Mouse (Mus musculus) hindbrain, embryonic 16.5 days (tissue): ENCODE measurements around the gene Mrps21. TPM values are rescaled to one million over a fixed set of nuclear protein-coding genes. Genes with fewer than 3 reads are reported as not detected.
A peak's percentile ranks its signal among the peaks of the same experiment; 100 is the strongest.
"Not testable (repeated sequence)": the region's sequence is repeated elsewhere in the genome, so short reads cannot be mapped to it uniquely, and the experiment has no call there.

Source experiments
- ATAC-seq: fragments of 200-750 bp; cut with Nextera tagmentation; 2 replicates; pipeline ENCODE4 v1.8.0; 2017; ENCODE audit warnings: moderate TSS enrichment, moderate library complexity
- H3K27ac ChIP-seq: fragments of 300-500 bp; sonication (generic); 2 replicates; pipeline ENCODE4 v1.5.1; 2014; ENCODE audit warnings: low read depth, mild to moderate bottlenecking, control low read depth, low read length, moderate library complexity
- H3K27me3 ChIP-seq: fragments of 300-500 bp; sonication (generic); replicated peaks from 2 replicates; pipeline ENCODE4 v1.6.1; 2014; ENCODE audit warnings: low read length; ENCODE audit not compliant: control insufficient read depth, insufficient read depth
- H3K36me3 ChIP-seq: fragments of 300-500 bp; sonication (generic); 2 replicates; pipeline ENCODE4 v1.6.1; 2014; ENCODE audit warnings: mild to moderate bottlenecking, low read length, moderate library complexity, mixed read lengths; ENCODE audit not compliant: control insufficient read depth, insufficient read depth
- H3K4me1 ChIP-seq: fragments of 300-500 bp; sonication (generic); 2 replicates; pipeline ENCODE4 v1.6.1; 2014; ENCODE audit warnings: low read depth, low read length; ENCODE audit not compliant: control insufficient read depth, insufficient read depth
- H3K4me2 ChIP-seq: fragments of 300-500 bp; sonication (generic); 2 replicates; pipeline ENCODE4 v1.6.1; 2014; ENCODE audit warnings: mild to moderate bottlenecking, low read length, control low read depth, moderate library complexity
- H3K4me3 ChIP-seq: fragments of 300-500 bp; sonication (generic); 2 replicates; pipeline ENCODE4 v1.5.1; 2014; ENCODE audit warnings: mild to moderate bottlenecking, low read length, control low read depth, moderate library complexity
- H3K9ac ChIP-seq: fragments of 300-500 bp; sonication (generic); 2 replicates; pipeline ENCODE4 v1.6.1; 2014; ENCODE audit warnings: low read depth, mild to moderate bottlenecking, control low read depth, low read length, moderate library complexity
- H3K9me3 ChIP-seq: fragments of 300-500 bp; sonication (generic); 2 replicates; pipeline ENCODE4 v1.6.1; 2014; ENCODE audit warnings: mild to moderate bottlenecking, low read length, moderate library complexity; ENCODE audit not compliant: control insufficient read depth
- WGBS: fragments of 180-500 bp; shearing (Covaris S2); extraction: QIAGEN DNeasy Blood & Tissue Kit; methylation state at CpG from one replicate; pipeline ENCODE4 v1.1.7; 2014; 5-methylcytosine and 5-hydroxymethylcytosine counted together
- polyA plus RNA-seq: library from polyadenylated mRNA; unstranded; fragments of >200 nt; fragmentation: Nextera tagmentation; extraction: Ambion mirVana; gene quantifications from 2 replicates; pipeline ENCODE4 v1.2.1, GENCODE M21; 2015

Gene Mrps21
- 251 and 276 TPM in 2 replicates for polyA plus RNA-seq

DNA sequence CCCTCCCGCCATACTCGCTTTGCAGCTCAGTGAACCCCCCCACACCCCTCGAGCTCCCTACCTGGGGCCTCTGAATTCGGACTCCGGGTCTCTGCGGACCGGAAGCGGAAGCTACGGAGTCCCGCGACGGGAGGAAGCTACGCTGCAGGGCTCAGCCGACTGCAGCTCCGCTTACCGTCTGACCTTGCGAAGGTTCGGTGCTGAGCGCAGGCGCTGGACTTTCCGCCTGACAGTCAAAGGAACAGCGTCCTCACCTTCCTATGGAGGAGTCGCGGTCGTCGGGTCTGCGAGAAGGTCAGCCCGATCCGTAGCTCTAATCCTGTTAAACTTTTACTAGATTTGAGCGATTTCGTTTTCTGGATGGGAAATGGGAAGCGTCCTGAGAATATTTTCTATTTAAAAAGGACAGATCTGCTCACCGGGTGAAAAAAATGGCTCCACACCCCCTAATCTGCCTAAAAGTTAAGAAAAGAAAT lies at the start of gene Mrps21:
Mrps21 (minus strand) TSS at position 128 of the 476 bp plus-strand sequence.
- no peaks in the 10 kb centered on the region for H3K27me3 ChIP-seq
- H3K4me1 ChIP-seq = peaks cover 12% of the 10 kb centered on the region
- H3K4me3 ChIP-seq = peak within 1 kb of the TSS; percentile 66
- ATAC-seq = peak; percentile 97
- no peaks in the 10 kb centered on the region for H3K9me3 ChIP-seq
- H3K36me3 ChIP-seq = 0 out of 2 replicates have a peak, but pooled peaks cover 3% of the 10 kb centered on the region
- peak within 1 kb of the TSS; percentile 79 for H3K4me2 ChIP-seq
- under 1% methylated on average over 33 of the region's 33 CpGs for WGBS
- peak within 1 kb of the TSS; percentile 29 for H3K27ac ChIP-seq
- H3K9ac ChIP-seq = peak within 1 kb of the TSS; percentile 75

DNA sequence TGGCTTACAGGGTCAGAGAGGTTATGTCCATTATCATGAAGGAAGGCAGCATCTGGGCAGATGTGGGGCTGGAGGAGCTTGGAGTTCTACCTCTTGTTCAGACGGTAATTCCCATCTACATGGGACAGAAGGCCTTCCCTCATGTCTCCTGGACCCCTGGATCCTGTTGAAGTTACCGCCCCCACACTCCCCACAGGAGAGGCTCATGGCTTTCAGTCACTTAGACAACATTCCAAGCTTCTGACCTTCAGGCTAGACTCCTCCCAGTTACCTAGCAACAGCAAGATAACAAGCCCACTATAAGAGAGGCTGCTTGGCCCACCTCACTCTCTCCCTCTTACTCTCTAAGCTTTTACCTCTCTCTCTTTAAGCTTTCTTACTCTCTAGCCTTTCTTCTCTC lies 49.2 kb upstream of the Mrps21 start:
- WGBS = 61% methylated on average over 2 of the region's 2 CpGs
- H3K9me3 ChIP-seq, H3K36me3 ChIP-seq, H3K27ac ChIP-seq, H3K4me2 ChIP-seq, ATAC-seq, H3K4me3 ChIP-seq, H3K27me3 ChIP-seq, H3K9ac ChIP-seq, H3K4me1 ChIP-seq: not testable (repeated sequence)

DNA sequence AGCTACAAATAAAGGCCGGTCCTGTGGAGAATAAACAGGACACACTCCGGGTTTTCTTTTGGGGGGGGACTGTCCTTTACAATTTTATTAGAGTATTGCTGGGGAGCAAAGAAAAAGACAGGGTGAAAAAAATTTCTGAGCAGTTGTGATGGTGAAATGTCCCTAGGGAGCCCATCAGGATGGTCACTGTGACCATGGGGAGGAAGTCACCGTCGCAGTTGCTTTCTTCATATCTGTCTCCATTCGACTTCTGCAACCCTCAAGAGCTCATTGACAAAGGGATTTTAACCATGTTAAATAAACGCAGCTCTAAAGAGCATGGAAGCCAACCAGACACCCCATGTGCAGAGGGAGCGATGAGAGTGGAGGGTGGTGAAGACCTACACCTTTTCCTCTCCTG lies 45.4 kb upstream of the Mrps21 start:
- H3K27ac ChIP-seq = no peak overlapping the region

DNA sequence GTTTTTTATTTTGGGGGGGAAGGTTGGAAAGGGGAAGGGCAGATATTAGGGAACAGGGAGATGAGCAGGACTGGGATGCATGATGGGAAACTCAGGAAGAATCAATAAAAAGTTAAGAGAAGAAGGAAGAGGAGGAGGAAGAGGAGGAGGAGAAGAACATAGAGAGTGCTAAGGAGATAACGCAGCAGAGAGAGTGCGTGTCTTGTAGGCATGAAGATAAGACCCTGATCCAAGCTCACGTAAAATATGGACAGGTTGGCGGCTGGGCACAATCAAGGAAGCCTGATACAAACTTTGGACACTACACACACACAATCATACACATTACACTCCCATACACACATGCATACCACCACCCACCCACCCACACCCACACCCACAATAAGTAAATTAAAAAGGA lies 43.4 kb upstream of the Mrps21 start:
- WGBS = 95% methylated on average over 4 of the region's 4 CpGs

More for the DNA sequence above, 45.4 kb upstream of the Mrps21 start:
- Histone ChIP-seq H3K36me3 (no peaks in the 10 kb centered on the region), H3K4me3 (no peak overlapping the region), H3K4me1 (no peaks in the 10 kb centered on the region), H3K4me2 (no peak overlapping the region), H3K9ac (no peak overlapping the region), H3K9me3 (no peaks in the 10 kb centered on the region), H3K27me3 (no peaks in the 10 kb centered on the region)
- 84% methylated on average over 7 of the region's 7 CpGs for WGBS
- ATAC-seq = no peak

DNA sequence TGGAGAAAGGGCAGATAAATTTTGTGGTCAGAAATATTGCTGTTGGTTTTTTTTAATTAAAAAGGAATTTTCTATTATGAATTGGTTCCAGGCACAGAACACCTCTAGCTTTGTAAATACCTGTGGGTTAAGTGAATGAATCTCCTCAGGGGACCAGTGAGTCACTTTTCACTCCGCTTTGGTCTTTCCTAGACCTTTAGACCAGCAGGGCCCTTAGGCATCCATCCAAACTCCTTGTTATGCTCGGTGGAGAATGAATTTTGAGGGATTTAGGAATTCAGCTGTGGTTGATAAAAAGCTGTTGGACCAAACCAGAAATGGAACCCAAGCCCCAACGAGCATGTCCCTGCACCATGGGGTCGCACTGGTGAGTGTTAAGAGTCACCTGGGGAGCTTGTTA lies 36.3 kb upstream of the Mrps21 start:
- Histone ChIP-seq H3K4me3 (no peak overlapping the region), H3K36me3 (no peaks in the 10 kb centered on the region), H3K27ac (no peak overlapping the region), H3K4me1 (peaks cover 19% of the 10 kb centered on the region), H3K9ac (no peak overlapping the region), H3K4me2 (no peak overlapping the region), H3K27me3 (peaks cover 5% of the 10 kb centered on the region), H3K9me3 (no peaks in the 10 kb centered on the region)
- WGBS = 50% methylated on average over 4 of the region's 4 CpGs
- ATAC-seq = no peak

More for the DNA sequence above, 43.4 kb upstream of the Mrps21 start:
- no peaks in the 10 kb centered on the region for H3K36me3 ChIP-seq
- no peak for ATAC-seq
- H3K9me3 ChIP-seq = no peaks in the 10 kb centered on the region
- no peak overlapping the region for H3K4me2 ChIP-seq
- H3K27ac ChIP-seq = no peak overlapping the region
- H3K9ac ChIP-seq = no peak overlapping the region
- no peaks in the 10 kb centered on the region for H3K4me1 ChIP-seq
- no peaks in the 10 kb centered on the region for H3K27me3 ChIP-seq
- H3K4me3 ChIP-seq = no peak overlapping the region

DNA sequence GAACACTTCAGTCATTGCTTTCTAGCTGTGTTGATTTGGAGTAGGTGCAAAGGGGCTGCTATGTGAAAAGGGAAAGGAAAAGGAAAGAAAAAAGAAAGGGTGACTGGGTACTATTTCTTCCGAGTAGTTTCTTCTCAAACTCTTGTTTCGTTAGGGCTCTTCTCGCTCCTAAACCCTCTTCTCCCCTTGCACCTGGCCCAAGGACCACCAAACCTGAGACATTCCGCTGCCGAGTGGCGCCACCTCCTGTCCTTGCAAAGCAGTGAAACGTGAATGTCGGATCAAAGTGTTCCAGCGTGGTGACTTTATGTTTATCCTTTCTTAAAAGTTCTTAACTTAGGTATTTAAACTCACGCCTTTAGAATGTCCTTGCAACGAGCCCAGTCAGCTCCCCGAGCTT lies 35.5 kb upstream of the Mrps21 start:
- Histone ChIP-seq H3K4me3 (0 out of 2 replicates have a peak overlapping the region, but pooled peaks have one; percentile 11), H3K9me3 (no peaks in the 10 kb centered on the region), H3K4me1 (peaks cover 19% of the 10 kb centered on the region), H3K9ac (no peak overlapping the region), H3K27ac (no peak overlapping the region), H3K36me3 (no peaks in the 10 kb centered on the region), H3K27me3 (peaks cover 5% of the 10 kb centered on the region), H3K4me2 (peak overlapping the region; percentile 54)
- under 1% methylated on average over 12 of the region's 12 CpGs for WGBS
- no peak for ATAC-seq

DNA sequence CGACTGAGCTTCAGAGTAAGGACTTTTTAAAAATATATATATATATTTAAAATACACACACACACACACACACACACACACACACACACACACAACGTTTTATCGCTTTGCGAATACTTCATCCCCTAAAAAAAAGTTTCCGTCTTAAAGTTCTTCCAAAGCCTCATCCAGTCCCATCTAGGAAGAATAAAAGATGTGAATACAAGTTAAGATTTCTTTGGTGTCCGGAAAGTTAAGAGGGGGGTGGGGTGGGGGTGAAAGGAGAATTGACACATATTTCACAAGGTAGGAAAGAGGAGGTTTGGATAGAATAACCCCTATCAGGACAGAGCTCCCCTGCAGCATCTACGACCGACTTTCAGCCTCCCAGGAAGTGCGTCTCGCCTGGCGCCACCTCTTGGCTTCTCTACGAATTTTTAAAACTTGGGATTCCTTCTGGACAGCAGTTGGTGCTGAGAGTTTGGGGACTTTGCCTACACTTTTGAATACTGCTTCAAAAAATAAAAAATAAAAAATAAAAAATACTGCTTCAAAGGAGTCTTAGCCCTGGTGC lies 34.7 kb upstream of the Mrps21 start:
- Histone ChIP-seq H3K4me3 (no peak overlapping the region), H3K9ac (no peak overlapping the region), H3K4me2 (peak overlapping the region; percentile 67), H3K4me1 (peaks cover 19% of the 10 kb centered on the region), H3K36me3 (no peaks in the 10 kb centered on the region), H3K27me3 (peaks cover 5% of the 10 kb centered on the region), H3K27ac (no peak overlapping the region), H3K9me3 (no peaks in the 10 kb centered on the region)
- ATAC-seq = no peak
- WGBS = 2% methylated on average over 12 of the region's 12 CpGs

DNA sequence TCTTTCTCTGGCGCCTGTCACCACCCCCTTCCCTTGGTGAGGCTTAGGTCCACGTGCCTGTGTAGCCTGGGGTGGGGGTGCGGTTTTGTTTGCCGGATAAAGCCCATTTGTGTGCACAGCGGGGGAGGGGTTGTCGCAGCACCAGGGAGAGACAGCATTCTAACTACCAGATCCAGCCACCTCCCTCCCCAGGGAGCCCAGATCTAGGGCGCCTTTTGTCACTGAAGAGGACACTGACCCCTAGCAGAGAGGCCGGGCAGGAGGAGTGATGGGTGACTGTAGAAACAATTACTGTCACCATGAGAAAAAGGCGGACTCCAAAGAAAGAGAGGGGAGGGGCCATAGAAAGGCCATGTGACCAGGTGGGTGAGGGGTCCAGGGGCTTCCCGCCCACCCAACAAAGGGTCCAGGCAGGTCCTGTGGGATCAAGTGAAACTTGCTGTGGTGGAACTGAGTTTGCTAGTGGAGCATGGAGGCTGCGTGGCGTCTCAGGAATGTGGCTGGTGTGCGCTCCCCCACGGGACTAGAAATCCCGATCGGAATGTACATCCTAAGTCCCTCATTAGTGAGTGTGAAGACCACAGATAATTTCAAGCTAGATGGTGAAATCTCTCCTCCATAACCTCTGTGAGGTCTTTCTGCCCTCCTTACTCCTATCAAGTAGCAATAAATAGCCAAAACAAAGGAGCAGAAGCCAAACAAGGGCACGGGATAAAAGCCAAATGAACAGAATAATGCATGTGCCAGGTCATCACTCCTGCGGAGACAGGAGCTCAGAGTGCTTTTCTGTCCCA lies 34.0 kb upstream of the Mrps21 start:
- H3K36me3 ChIP-seq = no peaks in the 10 kb centered on the region
- peak overlapping the region; percentile 50; the same call in 1 of the 2 replicates for H3K9ac ChIP-seq
- under 1% methylated on average over 18 of the region's 18 CpGs for WGBS

DNA sequence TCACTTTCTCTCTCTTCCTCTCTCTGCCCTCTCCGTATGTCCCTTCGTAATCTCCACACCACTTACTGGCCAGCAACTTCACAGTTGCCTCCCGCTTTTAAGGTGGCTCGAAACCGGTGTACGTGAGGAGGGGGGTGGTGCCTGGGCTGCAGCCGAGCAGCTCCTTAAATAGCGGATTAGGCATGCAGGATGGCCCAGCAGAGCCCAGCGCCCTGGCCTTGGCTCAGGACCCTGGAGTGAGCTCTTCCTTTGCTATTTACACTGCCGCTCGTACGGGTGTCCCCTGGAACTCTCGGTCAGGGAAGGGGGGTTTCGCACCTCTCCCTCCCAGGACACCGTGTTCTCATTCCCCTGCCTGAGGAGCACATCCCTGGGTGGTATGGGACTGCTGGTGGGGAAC lies 33.2 kb upstream of the Mrps21 start, which contains the start of gene Car14:
Car14 (minus strand) TSS at position 124 of the 400 bp plus-strand sequence.
- WGBS = under 1% methylated on average over 15 of the region's 15 CpGs
- H3K4me1 ChIP-seq = peaks cover 19% of the 10 kb centered on the region
- ATAC-seq = peak; percentile 49; the same call in 1 of the 2 replicates

More for the DNA sequence above, 34.0 kb upstream of the Mrps21 start:
- ATAC-seq = peak; percentile 24; the same call in 1 of the 2 replicates
- peak overlapping the region; percentile 67 for H3K4me2 ChIP-seq
- H3K9me3 ChIP-seq = no peaks in the 10 kb centered on the region
- no peak overlapping the region for H3K27ac ChIP-seq
- H3K4me3 ChIP-seq = peak overlapping the region; percentile 34
- peaks cover 5% of the 10 kb centered on the region for H3K27me3 ChIP-seq
- peaks cover 19% of the 10 kb centered on the region for H3K4me1 ChIP-seq

More for the DNA sequence above, 33.2 kb upstream of the Mrps21 start, which contains the start of gene Car14:
- H3K4me2 ChIP-seq = peak within 1 kb of the TSS; percentile 67
- peak within 1 kb of the TSS; percentile 34 for H3K4me3 ChIP-seq
- peaks cover 5% of the 10 kb centered on the region for H3K27me3 ChIP-seq
- H3K9ac ChIP-seq = peak within 1 kb of the TSS; percentile 50
- H3K36me3 ChIP-seq = no peaks in the 10 kb centered on the region
- H3K9me3 ChIP-seq = no peaks in the 10 kb centered on the region
- no peak within 1 kb of the TSS for H3K27ac ChIP-seq
